Comparison of ENCODE assay signal across 20 mouse cellular contexts in the genomic region with DNA sequence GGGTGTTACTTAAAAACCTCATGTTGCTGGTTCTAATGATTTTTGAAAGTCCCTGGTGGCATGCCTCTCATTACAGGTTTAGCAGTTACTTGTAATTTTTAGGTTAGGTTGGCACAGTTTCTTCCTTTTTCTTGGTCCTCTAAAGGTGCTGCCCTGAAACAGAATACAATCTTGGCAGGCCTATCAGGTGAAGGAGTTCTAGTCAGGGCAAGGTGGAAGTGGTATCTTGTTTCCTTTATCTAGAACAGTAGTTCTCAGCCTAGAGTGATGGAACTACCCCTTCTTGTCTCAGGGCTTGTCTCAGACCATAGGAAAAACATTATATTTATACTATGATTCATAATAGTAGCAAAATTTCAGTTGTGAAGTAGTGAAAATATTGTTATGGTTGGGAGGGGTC.
A peak's percentile ranks its signal among the peaks of the same experiment; 100 is the strongest.
DNase-seq lines count a peak whose midpoint lies in the region; ATAC-seq lines count a peak whose summit lies in the region.
"Had no signal": no experiment of that assay in that cellular context is flagged by ENCODE, and none has a peak within 500 bp of the region (broad histone marks: within the 10 kb centered on the region; RNA-seq: fewer than 3 reads in every experiment).

No protein-coding gene starts in this region.

- no peak for DNase-seq in liver
- DNase-seq in embryo, embryonic 9.5 days (ENCODE audit: extremely low spot score), result no peak
- DNase-seq in cerebellum, adult 11-12 months, result no peak
- DNase-seq: adrenal gland, adult 8-10 months; adrenal gland, postnatal 25 days; cerebellum, adult 18-20 months; cerebellum, adult 9-10 months; cerebellum, postnatal 25 days; embryo, embryonic 11 days; gastrocnemius, postnatal 10 days; gastrocnemius, postnatal 36 days; heart, postnatal 10 days; heart, postnatal 36 days had no signal

- ATAC-seq in CD4-positive, CD25-positive, alpha-beta regulatory T cell, adult 4 months, result peak; percentile 53
- ATAC-seq in activated CD4-positive, CD25-positive, alpha-beta regulatory T cell, adult 4 months, result peak; percentile 18
- ATAC-seq in neutrophil, adult 5-6 weeks (ENCODE audit: extremely low read depth, insufficient number of reproducible peaks, low FRiP score, poor library complexity, severe bottlenecking), result 0 out of 2 replicates have a peak, but pooled peaks have one; percentile 19
- ATAC-seq: forebrain, embryonic 13.5 days; forebrain, embryonic 16.5 days; hindbrain, embryonic 16.5 days; intestine, embryonic 16.5 days had no signal
